In genomic region chr12:13119653-13120052, GRCm38 (mm10) we compare ENCODE assay signal across 16 mouse cellular contexts.
DNase-seq lines count a peak whose midpoint lies in the region; ATAC-seq lines count a peak whose summit lies in the region.
"Had no signal": no experiment of that assay in that cellular context is flagged by ENCODE, and none has a peak within 500 bp of the region (broad histone marks: within the 10 kb centered on the region; RNA-seq: fewer than 3 reads in every experiment).

No protein-coding gene starts in this region.

- no peaks in the 10 kb centered on the region for H3K36me3 ChIP-seq in heart, embryonic 10.5 days
- H3K36me3 ChIP-seq in heart, embryonic 11.5 days (ENCODE audit: control insufficient read depth, insufficient read depth, low read length): no peaks in the 10 kb centered on the region
- H3K36me3 ChIP-seq in midbrain, embryonic 13.5 days: no peaks in the 10 kb centered on the region
- H3K36me3 ChIP-seq: embryonic facial prominence, embryonic 12.5 days; forebrain, embryonic 10.5 days; liver, embryonic 13.5 days had no signal

- H3K9me3 ChIP-seq in heart, embryonic 10.5 days: no peaks in the 10 kb centered on the region
- no peaks in the 10 kb centered on the region for H3K9me3 ChIP-seq in heart, embryonic 11.5 days (replicated peaks; ENCODE audit: control insufficient read depth, low read length)
- H3K9me3 ChIP-seq in midbrain, embryonic 13.5 days: no peaks in the 10 kb centered on the region
- H3K9me3 ChIP-seq: embryonic facial prominence, embryonic 12.5 days; forebrain, embryonic 10.5 days; liver, embryonic 13.5 days had no signal

- no peaks in the 10 kb centered on the region for H3K27me3 ChIP-seq in heart, embryonic 10.5 days (ENCODE audit: insufficient read depth, poor library complexity, severe bottlenecking)
- no peaks in the 10 kb centered on the region for H3K27me3 ChIP-seq in heart, embryonic 11.5 days (ENCODE audit: control insufficient read depth, insufficient read depth, low read length)
- no peaks in the 10 kb centered on the region for H3K27me3 ChIP-seq in midbrain, embryonic 13.5 days
- H3K27me3 ChIP-seq: embryonic facial prominence, embryonic 12.5 days; liver, embryonic 13.5 days had no signal

- WGBS in heart, embryonic 10.5 days: 77% methylated on average over 3 of the region's 3 CpGs
- WGBS in heart, embryonic 11.5 days (ENCODE audit: insufficient replicate concordance): 70% methylated on average over 3 of the region's 3 CpGs
- 89% methylated on average over 3 of the region's 3 CpGs for WGBS in midbrain, embryonic 13.5 days

- no peak overlapping the region for H3K4me3 ChIP-seq in heart, embryonic 10.5 days
- H3K4me3 ChIP-seq in heart, embryonic 11.5 days (ENCODE audit: low read depth, low read length): no peak overlapping the region
- no peak overlapping the region for H3K4me3 ChIP-seq in midbrain, embryonic 13.5 days (replicated peaks)
- H3K4me3 ChIP-seq: embryonic facial prominence, embryonic 12.5 days; forebrain, embryonic 10.5 days; liver, embryonic 13.5 days had no signal

- H3K27ac ChIP-seq in heart, embryonic 10.5 days: peak overlapping the region; percentile 56
- no peak overlapping the region for H3K27ac ChIP-seq in heart, embryonic 11.5 days (ENCODE audit: low read depth, low read length)
- H3K27ac ChIP-seq in midbrain, embryonic 13.5 days: no peak overlapping the region
- H3K27ac ChIP-seq: embryonic facial prominence, embryonic 12.5 days; liver, embryonic 13.5 days had no signal

- no peak overlapping the region for H3K4me2 ChIP-seq in heart, embryonic 11.5 days
- no peak overlapping the region for H3K4me2 ChIP-seq in midbrain, embryonic 13.5 days (replicated peaks)
- H3K4me2 ChIP-seq: embryonic facial prominence, embryonic 12.5 days; liver, embryonic 13.5 days had no signal

- no peak overlapping the region for H3K9ac ChIP-seq in heart, embryonic 11.5 days (ENCODE audit: low read depth, low read length)
- no peak overlapping the region for H3K9ac ChIP-seq in midbrain, embryonic 13.5 days (replicated peaks)
- H3K9ac ChIP-seq: embryonic facial prominence, embryonic 12.5 days; liver, embryonic 13.5 days had no signal

- peaks cover 44% of the 10 kb centered on the region for H3K4me1 ChIP-seq in heart, embryonic 10.5 days
- H3K4me1 ChIP-seq in heart, embryonic 11.5 days (ENCODE audit: control insufficient read depth, insufficient read depth, low read length): peaks cover 7% of the 10 kb centered on the region
- no peaks in the 10 kb centered on the region for H3K4me1 ChIP-seq in midbrain, embryonic 13.5 days (replicated peaks)
- H3K4me1 ChIP-seq: liver, embryonic 13.5 days had no signal

- DNase-seq in heart, embryonic 10.5 days (ENCODE audit: low spot score): no peak
- DNase-seq in ovary, postnatal 14 days (ENCODE audit: low spot score): peak; percentile 23
- no peak for DNase-seq in ovary, adult 18-20 months (ENCODE audit: low spot score)
- peak; percentile 42 for DNase-seq in kidney, postnatal 10 days
- no peak for DNase-seq in testis, postnatal 10 days (ENCODE audit: low spot score)
- no peak for DNase-seq in cerebellum, postnatal 10 days
- DNase-seq: cerebellum, postnatal 36 days; gastrocnemius, postnatal 36 days; liver, embryonic 13.5 days; thymus, adult 18-20 months had no signal

- ATAC-seq in heart, embryonic 11.5 days (replicated peaks; ENCODE audit: insufficient number of reproducible peaks, low FRiP score, low TSS enrichment): no peak
- no peak for ATAC-seq in midbrain, embryonic 13.5 days
- ATAC-seq: hindbrain, embryonic 16.5 days; midbrain, embryonic 16.5 days had no signal

Comparison
In these comparisons a context has a peak if more than half of its experiments do, and no peak if none do; other contexts are left out.
1. DNase-seq: peak in ovary, postnatal 14 days (single experiment) and kidney, postnatal 10 days (single experiment); none in heart, embryonic 10.5 days (single experiment), ovary, adult 18-20 months (single experiment), testis, postnatal 10 days (single experiment) and cerebellum, postnatal 10 days (0 of 2).